Mouse (Mus musculus): ENCODE measurements around the gene Ap1m1. TPM values are rescaled to one million over a fixed set of nuclear protein-coding genes. Genes with fewer than 3 reads are reported as not detected.

Gene Ap1m1
- polyA plus RNA-seq, 1 experiment from 2014 or later = 174 TPM

DNA sequence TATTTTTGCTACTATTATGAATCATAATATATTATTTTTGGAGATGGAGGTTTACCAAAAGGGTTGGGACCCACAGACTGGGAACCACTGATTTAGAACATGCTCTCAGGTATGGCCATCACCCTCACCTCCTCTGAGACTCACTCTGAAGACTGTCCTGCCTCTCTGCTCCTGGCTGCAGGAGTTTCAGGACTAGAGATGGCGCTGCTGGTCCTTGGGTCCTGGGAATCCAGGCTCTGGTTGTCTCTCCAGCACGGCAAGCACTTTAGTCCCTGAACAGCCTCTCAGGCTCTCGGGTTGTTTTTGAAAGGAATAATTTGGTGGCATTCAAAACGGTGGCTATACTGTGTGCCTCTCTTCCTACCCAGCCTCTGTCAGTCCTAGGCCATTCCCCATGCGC is 22.1 kb downstream of the Ap1m1 start:
- no peak overlapping the region for H3K4me2 ChIP-seq (replicated peaks; ENCODE audit: low read depth, low read length)
- 0 out of 2 replicates have a peak, but pooled peaks cover 3% of the 10 kb centered on the region for H3K36me3 ChIP-seq (ENCODE audit: control insufficient read depth, insufficient read depth, low read length)
- H3K9me3 ChIP-seq (ENCODE audit: control insufficient read depth, low read length) = no peaks in the 10 kb centered on the region
- no peak for ATAC-seq (ENCODE audit: low FRiP score)
- DNase-seq (ENCODE audit: low spot score) = no peak
- no peaks in the 10 kb centered on the region for H3K4me1 ChIP-seq (replicated peaks; ENCODE audit: control insufficient read depth, insufficient read depth, low read length)
- 51% methylated on average over 5 of the region's 5 CpGs for WGBS
- H3K9ac ChIP-seq (ENCODE audit: low read depth, low read length) = no peak overlapping the region
- H3K27ac ChIP-seq (ENCODE audit: low read depth, low read length) = no peak overlapping the region
- H3K27me3 ChIP-seq (ENCODE audit: control insufficient read depth, insufficient read depth, low read length) = no peaks in the 10 kb centered on the region
- H3K4me3 ChIP-seq (ENCODE audit: low read depth, low read length) = no peak overlapping the region

DNA sequence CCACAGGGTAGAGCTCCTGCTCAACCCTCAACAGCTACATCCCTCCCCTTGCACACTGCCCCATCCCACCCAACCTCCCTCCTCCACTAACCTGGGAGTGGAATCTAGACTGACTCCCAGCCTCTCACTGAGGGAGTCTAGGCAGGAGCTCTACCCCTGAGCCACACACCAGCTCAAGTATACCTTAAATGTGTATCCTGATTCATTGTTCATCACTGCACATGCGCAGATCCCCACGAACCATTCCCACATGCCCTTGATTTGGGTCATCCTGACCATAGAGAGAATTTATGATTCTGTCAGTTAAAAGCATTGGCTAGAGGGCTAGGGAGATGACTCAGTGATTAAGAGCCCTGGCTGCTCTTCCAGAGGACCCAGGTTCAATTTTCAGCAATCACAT is 22.9 kb downstream of the Ap1m1 start:
- H3K4me1 ChIP-seq (replicated peaks; ENCODE audit: control insufficient read depth, insufficient read depth, low read length) = no peaks in the 10 kb centered on the region
- no peak for DNase-seq (ENCODE audit: low spot score)
- H3K9ac ChIP-seq (ENCODE audit: low read depth, low read length) = no peak overlapping the region
- H3K9me3 ChIP-seq (ENCODE audit: control insufficient read depth, low read length) = no peaks in the 10 kb centered on the region
- H3K4me3 ChIP-seq (ENCODE audit: low read depth, low read length) = no peak overlapping the region
- ATAC-seq (ENCODE audit: low FRiP score) = no peak
- H3K27ac ChIP-seq (ENCODE audit: low read depth, low read length) = no peak overlapping the region
- no peak overlapping the region for H3K4me2 ChIP-seq (replicated peaks; ENCODE audit: low read depth, low read length)
- H3K36me3 ChIP-seq (ENCODE audit: control insufficient read depth, insufficient read depth, low read length) = no peaks in the 10 kb centered on the region
- WGBS = 98% methylated on average over 2 of the region's 2 CpGs
- H3K27me3 ChIP-seq (ENCODE audit: control insufficient read depth, insufficient read depth, low read length) = no peaks in the 10 kb centered on the region

DNA sequence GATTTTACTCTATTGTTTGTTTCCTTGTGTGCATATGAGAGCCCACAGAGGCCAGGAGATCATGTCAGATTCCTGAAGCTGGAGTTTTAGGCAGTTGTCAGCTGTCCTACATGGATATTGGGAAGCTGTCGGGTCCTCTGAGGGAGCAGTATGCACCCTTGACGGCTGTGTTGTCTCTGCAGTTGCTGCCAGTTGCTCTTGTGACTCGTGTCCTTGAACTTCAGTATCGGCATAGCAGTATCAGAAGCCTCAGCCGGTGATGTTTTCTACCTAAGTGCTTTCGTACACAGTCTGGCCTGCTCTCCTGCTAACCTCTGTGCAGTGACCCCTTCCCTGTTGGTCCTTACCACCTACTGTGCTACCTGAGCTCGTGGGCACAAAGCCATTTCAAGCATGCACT is 23.6 kb downstream of the Ap1m1 start:
- H3K9me3 ChIP-seq (ENCODE audit: control insufficient read depth, low read length) = no peaks in the 10 kb centered on the region
- no peaks in the 10 kb centered on the region for H3K36me3 ChIP-seq (ENCODE audit: control insufficient read depth, insufficient read depth, low read length)
- DNase-seq (ENCODE audit: low spot score) = no peak
- no peaks in the 10 kb centered on the region for H3K27me3 ChIP-seq (ENCODE audit: control insufficient read depth, insufficient read depth, low read length)
- no peaks in the 10 kb centered on the region for H3K4me1 ChIP-seq (replicated peaks; ENCODE audit: control insufficient read depth, insufficient read depth, low read length)
- H3K9ac ChIP-seq (ENCODE audit: low read depth, low read length) = no peak overlapping the region
- WGBS = 68% methylated on average over 7 of the region's 7 CpGs
- no peak overlapping the region for H3K4me2 ChIP-seq (replicated peaks; ENCODE audit: low read depth, low read length)
- no peak overlapping the region for H3K27ac ChIP-seq (ENCODE audit: low read depth, low read length)
- H3K4me3 ChIP-seq (ENCODE audit: low read depth, low read length) = no peak overlapping the region
- ATAC-seq (ENCODE audit: low FRiP score) = no peak

DNA sequence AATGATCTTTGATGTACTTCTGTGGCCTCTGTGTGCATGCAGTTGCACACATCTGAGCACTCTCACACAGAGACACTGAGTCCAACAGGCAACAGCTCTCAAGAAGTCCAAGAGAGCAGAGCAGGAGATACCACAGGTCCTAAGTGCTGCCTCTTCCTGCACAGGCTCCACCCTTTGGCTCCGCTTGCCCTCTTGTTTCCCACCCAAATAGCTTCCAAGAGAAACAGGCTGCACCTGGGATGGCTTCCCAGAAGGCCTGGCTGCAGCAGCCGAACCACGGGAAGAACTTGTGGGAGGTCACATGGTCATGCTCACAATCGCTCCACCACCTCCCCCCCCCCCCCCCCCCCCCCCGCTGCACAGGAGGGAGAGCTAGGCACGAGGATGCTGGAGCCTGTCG is 25.5 kb downstream of the Ap1m1 start:
- ATAC-seq (ENCODE audit: low FRiP score) (no peak), DNase-seq (ENCODE audit: low spot score) (no peak)
- Histone ChIP-seq H3K9me3 (ENCODE audit: control insufficient read depth, low read length) (no peaks in the 10 kb centered on the region), H3K36me3 (ENCODE audit: control insufficient read depth, insufficient read depth, low read length) (no peaks in the 10 kb centered on the region), H3K4me3 (ENCODE audit: low read depth, low read length) (no peak overlapping the region), H3K4me2 (replicated peaks; ENCODE audit: low read depth, low read length) (no peak overlapping the region), H3K4me1 (replicated peaks; ENCODE audit: control insufficient read depth, insufficient read depth, low read length) (no peaks in the 10 kb centered on the region), H3K9ac (ENCODE audit: low read depth, low read length) (no peak overlapping the region), H3K27ac (ENCODE audit: low read depth, low read length) (no peak overlapping the region), H3K27me3 (ENCODE audit: control insufficient read depth, insufficient read depth, low read length) (no peaks in the 10 kb centered on the region)
- WGBS = 67% methylated on average over 3 of the region's 7 CpGs

DNA sequence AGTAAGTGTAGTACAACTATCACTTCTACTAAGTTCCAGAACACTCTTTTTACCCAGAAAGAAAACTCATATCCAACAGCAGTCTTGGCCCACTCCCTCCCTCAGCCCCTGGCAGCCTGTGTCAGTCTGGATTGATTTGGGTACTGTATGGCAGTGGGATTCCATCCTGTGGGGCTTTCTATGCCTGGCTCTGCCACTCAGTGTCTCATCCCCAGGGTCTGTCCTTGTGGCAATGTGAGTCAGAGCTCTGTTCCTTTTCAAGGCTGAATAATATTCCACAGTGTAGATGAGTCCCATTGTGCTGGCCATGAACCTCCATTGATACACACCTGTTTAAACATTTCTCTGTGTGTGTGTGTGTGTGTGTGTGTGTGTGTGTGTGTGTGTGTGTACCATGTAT is 26.9 kb downstream of the Ap1m1 start:
- no peaks in the 10 kb centered on the region for H3K9me3 ChIP-seq (ENCODE audit: control insufficient read depth, low read length)
- ATAC-seq (ENCODE audit: low FRiP score) (no peak), DNase-seq (ENCODE audit: low spot score) (no peak)
- no peaks in the 10 kb centered on the region for H3K27me3 ChIP-seq (ENCODE audit: control insufficient read depth, insufficient read depth, low read length)
- H3K4me3 ChIP-seq (ENCODE audit: low read depth, low read length) = no peak overlapping the region
- H3K36me3 ChIP-seq (ENCODE audit: control insufficient read depth, insufficient read depth, low read length) = no peaks in the 10 kb centered on the region
- H3K9ac ChIP-seq (ENCODE audit: low read depth, low read length) = no peak overlapping the region
- H3K4me1 ChIP-seq (replicated peaks; ENCODE audit: control insufficient read depth, insufficient read depth, low read length) = no peaks in the 10 kb centered on the region
- H3K4me2 ChIP-seq (replicated peaks; ENCODE audit: low read depth, low read length) = no peak overlapping the region
- H3K27ac ChIP-seq (ENCODE audit: low read depth, low read length) = no peak overlapping the region

DNA sequence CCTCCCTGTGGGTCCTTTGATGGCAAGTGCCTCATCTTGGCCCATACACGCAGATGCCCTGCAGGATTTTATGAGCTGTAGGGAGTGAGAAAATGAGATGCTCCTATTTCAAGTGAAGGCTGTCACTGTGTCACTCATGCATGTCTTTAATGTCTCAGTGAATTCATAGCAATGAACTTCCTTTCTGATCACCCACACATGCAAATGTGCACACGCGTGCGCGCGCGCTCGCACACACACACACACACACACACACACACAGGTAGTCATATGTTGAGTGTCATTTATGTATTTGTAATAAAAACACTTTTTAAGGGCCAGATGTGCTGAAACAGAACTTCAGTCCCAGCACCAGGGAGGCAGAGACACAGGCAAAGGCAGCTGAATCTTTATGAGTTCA is 27.3 kb downstream of the Ap1m1 start:
- ATAC-seq (ENCODE audit: low FRiP score) (no peak), DNase-seq (ENCODE audit: low spot score) (no peak)
- no peaks in the 10 kb centered on the region for H3K4me1 ChIP-seq (replicated peaks; ENCODE audit: control insufficient read depth, insufficient read depth, low read length)
- no peak overlapping the region for H3K4me2 ChIP-seq (replicated peaks; ENCODE audit: low read depth, low read length)
- WGBS = over 99% methylated on average over 8 of the region's 8 CpGs
- H3K4me3 ChIP-seq (ENCODE audit: low read depth, low read length) = no peak overlapping the region
- no peak overlapping the region for H3K27ac ChIP-seq (ENCODE audit: low read depth, low read length)
- H3K9me3 ChIP-seq (ENCODE audit: control insufficient read depth, low read length) = no peaks in the 10 kb centered on the region
- no peak overlapping the region for H3K9ac ChIP-seq (ENCODE audit: low read depth, low read length)
- no peaks in the 10 kb centered on the region for H3K36me3 ChIP-seq (ENCODE audit: control insufficient read depth, insufficient read depth, low read length)
- no peaks in the 10 kb centered on the region for H3K27me3 ChIP-seq (ENCODE audit: control insufficient read depth, insufficient read depth, low read length)

DNA sequence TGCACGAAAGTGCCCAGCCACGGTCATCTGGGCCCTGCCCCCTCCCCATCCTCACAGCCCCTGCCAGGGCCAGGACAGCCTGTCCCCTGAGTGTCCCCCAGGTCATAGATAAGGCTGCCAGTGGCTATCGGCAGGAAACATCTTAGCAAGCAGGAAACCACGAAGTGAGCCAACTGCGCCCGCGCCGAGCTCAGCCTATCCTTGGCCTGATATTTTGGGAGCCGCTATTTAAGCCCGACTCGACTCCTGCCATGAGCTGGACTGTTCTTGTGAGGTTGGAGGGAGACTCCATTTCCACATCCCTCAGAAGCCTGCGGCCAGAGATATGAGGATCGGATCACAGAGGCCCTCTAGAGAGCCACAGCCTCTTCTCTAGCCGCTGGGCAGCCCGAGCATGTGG is 28.5 kb downstream of the Ap1m1 start:
- Histone ChIP-seq H3K4me2 (replicated peaks; ENCODE audit: low read depth, low read length) (no peak overlapping the region), H3K4me1 (replicated peaks; ENCODE audit: control insufficient read depth, insufficient read depth, low read length) (no peaks in the 10 kb centered on the region), H3K36me3 (ENCODE audit: control insufficient read depth, insufficient read depth, low read length) (no peaks in the 10 kb centered on the region), H3K4me3 (ENCODE audit: low read depth, low read length) (no peak overlapping the region), H3K9ac (ENCODE audit: low read depth, low read length) (no peak overlapping the region), H3K9me3 (ENCODE audit: control insufficient read depth, low read length) (no peaks in the 10 kb centered on the region), H3K27me3 (ENCODE audit: control insufficient read depth, insufficient read depth, low read length) (no peaks in the 10 kb centered on the region), H3K27ac (ENCODE audit: low read depth, low read length) (no peak overlapping the region)
- DNase-seq (ENCODE audit: low spot score) = no peak
- WGBS = 86% methylated on average over 15 of the region's 15 CpGs
- no peak for ATAC-seq (ENCODE audit: low FRiP score)

DNA sequence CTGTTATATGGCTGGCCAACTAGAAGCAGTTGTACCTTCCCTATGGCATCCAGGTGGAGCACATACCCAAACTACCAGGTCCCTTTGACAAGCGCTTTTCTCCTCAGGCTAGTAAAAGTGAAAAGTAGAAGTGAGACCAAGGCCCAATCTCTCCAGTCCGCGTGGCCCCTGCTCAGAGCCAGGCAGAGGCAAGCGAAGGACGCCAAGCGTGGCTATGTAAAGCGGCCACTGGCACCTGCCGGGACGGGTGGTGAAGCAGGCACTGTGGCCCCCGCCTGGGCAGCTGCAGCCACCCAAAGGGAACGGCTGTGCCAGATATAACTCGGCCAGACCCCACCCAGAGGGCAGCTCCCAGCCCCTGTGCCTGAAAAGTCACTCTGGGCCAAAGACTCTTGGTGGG is 30.8 kb downstream of the Ap1m1 start:
- no peaks in the 10 kb centered on the region for H3K4me1 ChIP-seq (replicated peaks; ENCODE audit: control insufficient read depth, insufficient read depth, low read length)
- 90% methylated on average over 12 of the region's 12 CpGs for WGBS
- ATAC-seq (ENCODE audit: low FRiP score) = no peak

DNA sequence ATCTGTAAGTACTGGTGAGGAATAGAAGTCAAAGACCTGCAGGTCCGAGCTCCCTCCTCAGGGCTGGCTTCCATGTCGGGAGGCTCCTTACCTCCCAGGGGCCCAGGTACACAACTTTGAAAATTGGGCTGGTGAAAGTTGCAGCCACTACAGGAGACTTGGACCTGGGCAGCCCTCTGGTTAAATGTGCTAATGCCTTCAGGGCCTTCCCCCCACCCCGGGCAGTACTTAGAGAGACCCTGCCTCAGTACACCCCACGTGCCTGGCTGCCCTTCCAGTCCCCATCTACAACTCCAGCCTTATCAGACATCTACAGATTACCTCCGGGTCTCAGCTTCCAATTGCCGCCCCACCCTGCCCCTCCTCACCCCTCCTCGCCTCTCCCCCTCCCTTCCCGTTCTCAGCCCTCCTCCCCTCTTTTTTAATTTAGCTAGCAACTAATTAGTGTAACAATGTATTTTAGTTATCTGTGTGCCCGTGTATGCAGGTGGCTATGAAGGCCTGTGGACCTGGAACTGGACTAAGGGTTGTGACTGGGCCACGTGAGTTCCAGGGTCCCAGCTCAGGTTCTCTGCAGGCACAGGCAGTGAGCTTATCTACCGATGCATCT is 31.3 kb downstream of the Ap1m1 start:
- DNase-seq (ENCODE audit: low spot score) = no peak
- Histone ChIP-seq H3K4me2 (replicated peaks; ENCODE audit: low read depth, low read length) (no peak overlapping the region), H3K27ac (ENCODE audit: low read depth, low read length) (no peak overlapping the region), H3K27me3 (ENCODE audit: control insufficient read depth, insufficient read depth, low read length) (no peaks in the 10 kb centered on the region), H3K9me3 (ENCODE audit: control insufficient read depth, low read length) (no peaks in the 10 kb centered on the region), H3K9ac (ENCODE audit: low read depth, low read length) (no peak overlapping the region), H3K4me3 (ENCODE audit: low read depth, low read length) (no peak overlapping the region), H3K4me1 (replicated peaks; ENCODE audit: control insufficient read depth, insufficient read depth, low read length) (no peaks in the 10 kb centered on the region), H3K36me3 (ENCODE audit: control insufficient read depth, insufficient read depth, low read length) (no peaks in the 10 kb centered on the region)
- 79% methylated on average over 11 of the region's 11 CpGs for WGBS
- no peak for ATAC-seq (ENCODE audit: low FRiP score)

More for the DNA sequence above, 30.8 kb downstream of the Ap1m1 start:
- H3K27me3 ChIP-seq (ENCODE audit: control insufficient read depth, insufficient read depth, low read length) = no peaks in the 10 kb centered on the region
- no peak overlapping the region for H3K27ac ChIP-seq (ENCODE audit: low read depth, low read length)
- DNase-seq (ENCODE audit: low spot score) = no peak
- no peak overlapping the region for H3K4me3 ChIP-seq (ENCODE audit: low read depth, low read length)
- no peaks in the 10 kb centered on the region for H3K36me3 ChIP-seq (ENCODE audit: control insufficient read depth, insufficient read depth, low read length)
- H3K9me3 ChIP-seq (ENCODE audit: control insufficient read depth, low read length) = no peaks in the 10 kb centered on the region
- H3K4me2 ChIP-seq (replicated peaks; ENCODE audit: low read depth, low read length) = no peak overlapping the region
- H3K9ac ChIP-seq (ENCODE audit: low read depth, low read length) = no peak overlapping the region

All from hindbrain, embryonic 11.5 days (tissue).